Mouse (Mus musculus) Muller cell, postnatal 12 days (primary cell): Measurements from ENCODE around the gene 3110018I06Rik.

ENCODE experiments used
- DNase-seq: peaks from one replicate; pipeline ENCODE4 v3.0.0-alpha.2; 2015; ENCODE audit errors: inconsistent ontology term

The 3110018I06Rik gene

DNA sequence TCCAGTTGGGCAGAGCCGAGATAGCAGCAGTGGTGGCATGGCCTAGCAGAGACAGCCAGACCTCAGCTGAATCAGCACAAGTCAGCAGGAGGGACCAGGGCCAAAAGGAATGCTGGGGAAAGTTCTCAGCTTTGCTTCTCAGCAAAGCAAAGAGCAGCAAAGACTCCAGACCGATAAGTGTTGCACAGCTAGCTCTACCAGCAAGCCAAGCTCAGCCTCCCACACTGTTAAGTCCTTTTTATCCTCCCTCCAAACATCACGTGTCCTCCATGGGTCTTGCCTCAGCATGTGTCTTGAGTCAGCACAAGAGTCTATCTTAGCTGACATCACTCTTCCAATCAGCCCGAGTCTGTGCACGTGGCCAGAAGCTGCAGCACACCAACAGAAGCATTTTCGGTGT, at the start of gene 3110018I06Rik:
Gene 3110018I06Rik, plus strand, starts transcription at position 262 of the 400 bp plus-strand sequence.
- DNase-seq = no peak

DNA sequence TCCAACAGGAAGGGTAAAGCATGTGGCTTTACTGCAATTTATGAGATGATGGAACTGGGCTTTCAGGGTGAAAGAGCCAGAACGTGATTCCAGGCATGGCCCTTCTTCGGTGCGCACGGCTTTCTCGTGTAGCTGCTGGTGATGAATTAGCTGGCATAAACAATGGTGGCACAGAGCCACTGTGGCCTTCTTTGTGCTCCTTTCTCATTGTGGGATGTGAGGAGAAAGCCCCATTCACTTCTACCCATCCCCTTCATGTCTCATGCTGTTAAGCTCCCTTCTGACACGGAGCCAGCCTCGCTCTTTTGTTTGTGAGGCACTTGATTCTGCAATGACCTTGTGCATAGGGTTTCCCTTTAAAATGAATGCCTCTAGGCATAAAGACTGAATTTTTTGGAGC, 43.8 kb upstream of the 3110018I06Rik start:
- no peak for DNase-seq

DNA sequence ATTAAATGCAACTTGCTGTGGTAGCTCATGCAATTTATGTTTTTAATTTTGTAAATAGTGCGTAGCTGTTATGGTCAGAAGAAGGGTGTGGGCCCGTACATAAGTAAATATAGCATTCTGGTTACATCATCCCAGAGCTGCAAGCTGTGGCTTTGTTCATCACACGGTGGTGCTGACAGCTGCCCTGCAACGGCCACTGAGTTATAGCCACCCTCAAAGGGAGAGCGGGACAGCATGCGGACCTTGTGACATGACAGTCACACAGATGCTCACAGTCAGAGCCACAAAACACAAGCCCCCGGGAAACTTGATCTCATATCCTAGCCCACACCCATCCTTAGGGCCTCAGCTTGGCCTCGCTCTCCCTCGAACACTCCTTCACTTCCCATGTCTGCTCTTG, 30.6 kb upstream of the 3110018I06Rik start:
- no peak for DNase-seq

DNA sequence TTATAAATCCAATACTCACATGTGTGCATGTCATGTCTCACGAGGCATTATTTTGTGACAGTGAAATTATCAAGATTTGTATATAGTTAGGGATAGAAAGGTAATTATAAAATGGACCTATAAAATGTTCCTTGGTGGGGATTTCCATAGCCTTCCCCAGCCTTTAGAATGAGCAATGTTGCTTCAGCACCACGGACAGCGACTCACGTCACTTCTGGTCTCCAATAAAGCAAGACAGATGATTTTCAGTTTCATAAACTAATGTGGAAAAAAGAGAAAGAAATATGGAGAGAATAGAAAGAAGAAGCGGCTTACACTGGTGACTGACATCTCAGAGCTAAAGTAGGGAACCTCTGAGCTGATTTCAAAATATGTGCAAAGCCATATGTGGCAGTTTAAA, 23.7 kb upstream of the 3110018I06Rik start:
- peak; percentile 23 for DNase-seq

DNA sequence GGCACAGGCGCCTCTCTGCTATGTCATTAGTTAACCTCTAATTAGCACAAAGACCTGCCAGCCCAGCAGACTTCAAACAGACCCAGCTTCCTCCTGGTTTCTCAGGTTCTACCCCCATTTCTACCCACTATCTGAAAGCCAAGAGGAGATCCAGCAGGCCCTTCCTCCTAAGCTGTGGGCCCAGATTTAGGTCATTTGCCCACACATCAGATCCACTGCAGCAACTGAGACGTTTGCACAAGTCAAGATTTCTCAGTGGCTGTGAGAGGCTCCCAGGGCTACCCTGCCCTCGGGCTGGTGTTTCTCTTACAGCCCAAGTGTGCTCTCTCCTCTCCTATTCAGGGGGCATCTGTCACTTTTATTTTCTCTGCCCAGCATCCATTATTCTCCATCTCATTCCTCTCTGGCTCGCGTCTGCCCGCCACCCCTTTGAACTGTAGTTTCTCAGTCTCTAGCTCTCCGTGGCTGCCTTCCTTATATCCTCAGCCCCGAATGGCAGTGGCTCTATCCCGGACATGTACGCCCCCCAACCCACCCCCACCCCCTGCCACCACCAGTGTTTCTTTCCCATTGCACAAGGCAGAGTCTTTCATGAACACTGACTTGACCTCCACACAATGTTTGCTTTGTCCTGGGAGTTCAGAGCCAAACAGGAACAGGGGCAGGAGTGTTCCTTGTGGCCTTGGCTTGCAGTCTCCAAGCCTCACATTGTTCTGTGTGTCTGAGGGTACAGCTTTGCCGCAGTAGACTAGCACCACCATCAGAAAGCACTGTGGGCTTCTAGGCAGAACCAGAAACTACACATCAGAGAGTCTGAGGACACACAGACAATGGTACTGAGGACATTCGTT, 11.8 kb upstream of the 3110018I06Rik start:
- DNase-seq = no peak

DNA sequence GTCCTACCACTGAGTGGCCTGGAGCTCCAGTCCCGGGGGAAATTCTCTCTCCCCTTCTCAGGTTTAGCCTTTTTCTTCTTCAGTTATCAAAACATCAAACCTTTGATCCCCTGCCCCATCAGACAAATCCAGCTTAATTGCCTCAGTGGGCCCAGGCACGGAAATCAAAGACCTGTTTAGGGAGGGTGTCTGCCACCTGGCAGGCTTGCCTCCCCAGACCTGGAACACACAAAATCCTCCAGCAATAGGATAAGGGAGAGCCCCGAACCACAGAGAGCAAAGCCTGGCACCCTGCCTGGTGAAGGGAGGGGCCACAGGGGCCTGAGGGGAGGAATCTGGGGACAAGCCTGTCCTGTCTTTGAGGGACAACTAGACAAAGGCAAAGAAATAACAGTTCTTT, 9.1 kb upstream of the 3110018I06Rik start:
- no peak for DNase-seq

DNA sequence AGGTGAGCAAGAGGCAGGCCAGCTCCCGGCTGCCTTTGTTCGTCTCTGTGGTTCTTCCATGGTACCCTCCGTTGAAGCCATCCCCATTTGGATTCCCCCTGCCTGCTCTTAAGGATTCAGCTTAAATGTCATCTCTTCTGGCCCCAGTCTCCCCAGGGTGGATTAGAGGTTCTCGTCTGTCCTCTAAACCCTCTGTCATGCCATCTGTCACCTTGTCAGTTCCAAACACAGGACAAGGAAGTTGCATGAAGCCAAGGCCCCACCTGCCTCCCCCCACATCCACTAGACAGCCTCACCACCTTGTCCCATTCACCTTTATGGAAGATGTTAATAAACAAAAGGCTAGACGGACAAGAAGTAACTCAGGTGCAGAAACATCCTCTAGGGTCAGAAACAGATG, 5.4 kb upstream of the 3110018I06Rik start:
- DNase-seq = no peak

DNA sequence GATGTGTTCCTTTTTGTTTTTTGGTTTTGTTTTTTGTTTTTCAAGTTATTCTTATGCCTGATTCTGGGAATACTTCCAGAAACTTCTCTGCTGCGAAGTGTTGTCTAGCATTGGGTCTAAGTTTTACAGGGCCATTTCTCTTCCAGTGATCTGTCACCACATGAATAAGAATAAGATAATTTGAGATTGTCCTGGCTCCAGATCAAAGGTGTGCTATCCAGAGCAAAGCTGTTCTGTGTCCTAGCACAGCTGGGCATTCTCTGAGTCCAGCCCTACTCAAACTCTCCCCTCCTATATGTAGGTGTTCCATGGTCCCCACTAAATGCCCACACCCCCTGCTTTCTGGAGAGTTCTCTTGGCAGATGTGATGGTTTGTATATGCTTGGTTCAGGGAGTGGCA, 2.9 kb downstream of the 3110018I06Rik start:
- no peak for DNase-seq

DNA sequence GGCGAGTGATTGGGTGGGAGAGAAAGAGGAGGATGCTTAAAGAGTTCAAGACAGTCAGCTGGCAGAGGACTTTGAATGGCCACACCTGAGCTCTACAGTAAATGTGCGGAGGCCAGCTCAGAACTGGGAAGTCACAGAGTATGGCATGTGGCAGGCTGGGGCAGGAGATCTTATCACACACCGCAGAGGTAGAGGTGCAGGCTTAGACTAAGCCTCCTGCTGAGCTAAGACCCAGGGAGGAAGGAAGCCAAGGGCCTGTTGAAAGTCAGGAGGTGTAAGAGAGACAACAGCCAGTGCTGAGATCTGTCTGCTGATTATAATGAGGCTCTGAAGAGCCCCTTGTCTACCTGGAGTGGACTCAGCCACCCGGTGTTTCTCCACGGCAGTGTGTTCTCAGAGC, 8.5 kb downstream of the 3110018I06Rik start:
- no peak for DNase-seq

DNA sequence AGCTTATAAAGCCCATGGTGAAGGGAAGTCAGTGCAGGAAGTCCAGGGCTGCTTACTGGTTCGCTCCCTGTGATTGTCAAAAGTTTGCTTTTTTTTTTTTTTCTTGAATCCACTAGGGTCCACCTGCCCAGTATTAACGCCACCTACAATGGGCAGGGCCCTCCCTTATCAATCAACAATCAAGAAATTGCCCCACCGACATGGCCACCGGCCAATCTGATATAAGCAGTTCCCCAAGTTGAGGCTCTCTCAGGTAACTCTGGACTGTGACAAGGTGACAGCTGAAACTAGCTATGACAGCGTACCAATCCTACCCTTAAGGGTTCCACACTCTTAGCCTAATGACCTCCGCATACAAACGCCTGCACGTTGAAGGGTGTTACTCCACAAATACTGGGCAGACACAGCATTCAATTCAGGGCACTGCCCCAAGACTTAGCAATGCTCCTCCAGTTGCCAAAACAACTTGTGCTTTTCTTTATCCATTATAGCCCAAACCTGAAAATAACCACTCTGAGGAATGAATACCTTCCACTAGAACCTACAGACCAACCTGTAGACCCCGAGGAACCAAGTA, 21.3 kb downstream of the 3110018I06Rik start:
- DNase-seq = no peak

DNA sequence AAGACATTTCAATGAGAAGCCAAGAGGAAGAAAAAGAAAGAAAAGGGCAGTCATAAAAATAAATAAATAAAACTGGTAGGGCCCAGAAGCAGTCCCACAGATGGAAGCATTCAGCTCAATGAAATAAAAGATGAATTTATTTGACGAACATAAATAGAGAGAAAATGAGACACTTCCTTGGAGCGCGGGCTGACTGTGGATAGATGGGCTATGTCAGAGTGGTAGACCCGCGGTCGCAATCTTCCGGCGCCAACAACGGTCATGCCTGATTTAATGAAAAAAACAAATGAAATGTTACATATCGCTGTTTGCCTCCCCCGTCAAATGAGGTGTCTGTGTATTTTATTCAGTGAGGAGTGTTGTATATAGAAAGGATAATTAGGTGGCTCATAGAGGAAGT, 22.7 kb downstream of the 3110018I06Rik start:
- no peak for DNase-seq

DNA sequence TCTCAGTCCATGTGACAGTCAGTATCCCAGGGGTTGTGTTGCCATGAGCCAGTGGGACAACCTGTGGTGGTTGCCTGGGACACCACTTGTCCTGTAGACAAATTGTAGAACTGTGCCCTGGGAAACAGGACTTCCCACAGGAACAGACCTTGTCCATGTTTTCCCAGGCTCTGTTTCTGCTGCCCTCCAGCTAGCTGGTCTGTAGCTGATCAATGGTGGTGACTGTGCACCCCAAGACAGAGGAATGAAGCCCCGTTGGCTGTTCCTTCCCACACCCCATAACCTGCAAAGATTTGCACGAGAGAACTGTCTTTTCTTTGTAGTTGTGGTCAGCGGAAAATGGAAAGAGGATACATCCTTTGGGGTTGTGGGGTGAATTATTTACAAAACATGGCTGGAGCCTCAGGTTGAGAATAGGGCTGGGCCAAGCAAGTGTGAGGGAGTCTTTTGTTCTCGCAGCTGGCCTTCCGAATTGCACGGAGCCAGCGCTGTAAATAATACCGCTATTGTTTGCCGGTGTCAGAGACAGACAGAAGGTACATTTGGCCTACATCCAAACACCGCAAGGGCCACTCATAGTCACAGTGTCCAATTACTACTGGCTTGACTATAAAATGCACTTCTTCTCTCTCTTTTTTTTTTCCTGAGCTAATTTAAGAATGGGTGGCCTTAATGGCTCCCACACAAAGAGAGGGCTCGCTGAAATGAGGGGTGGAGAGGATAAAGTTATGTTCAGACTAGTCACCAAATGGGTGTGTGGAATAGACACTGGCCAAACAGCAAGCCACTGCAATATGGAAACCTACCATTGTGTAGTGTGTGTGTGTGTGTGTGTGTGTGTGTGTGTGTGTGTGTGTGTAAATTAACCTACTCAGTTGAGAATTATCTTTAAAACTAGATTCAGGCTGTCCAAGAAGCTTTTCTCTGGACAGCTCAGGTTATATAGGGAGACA, 28.1 kb downstream of the 3110018I06Rik start:
- DNase-seq = peak; percentile 71

DNA sequence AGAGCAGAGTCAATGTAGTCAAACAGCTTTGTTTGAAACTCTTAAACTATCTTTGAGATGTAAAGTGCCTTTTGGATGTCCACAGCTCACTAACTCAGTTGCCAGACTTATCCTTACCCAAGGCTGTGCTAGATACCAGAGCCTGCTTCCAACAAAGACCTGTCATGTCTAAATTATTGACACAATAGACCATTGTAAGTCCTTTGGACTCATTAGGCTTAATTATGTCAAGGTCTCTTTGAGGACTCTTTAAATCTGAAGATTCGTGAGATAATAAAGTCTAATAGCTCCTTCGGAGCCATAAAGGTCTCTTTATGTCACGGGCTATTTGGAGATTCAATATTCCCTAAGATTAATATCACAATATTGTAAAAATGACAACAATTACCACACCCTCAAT, 32.5 kb downstream of the 3110018I06Rik start:
- peak; percentile 3 for DNase-seq

DNA sequence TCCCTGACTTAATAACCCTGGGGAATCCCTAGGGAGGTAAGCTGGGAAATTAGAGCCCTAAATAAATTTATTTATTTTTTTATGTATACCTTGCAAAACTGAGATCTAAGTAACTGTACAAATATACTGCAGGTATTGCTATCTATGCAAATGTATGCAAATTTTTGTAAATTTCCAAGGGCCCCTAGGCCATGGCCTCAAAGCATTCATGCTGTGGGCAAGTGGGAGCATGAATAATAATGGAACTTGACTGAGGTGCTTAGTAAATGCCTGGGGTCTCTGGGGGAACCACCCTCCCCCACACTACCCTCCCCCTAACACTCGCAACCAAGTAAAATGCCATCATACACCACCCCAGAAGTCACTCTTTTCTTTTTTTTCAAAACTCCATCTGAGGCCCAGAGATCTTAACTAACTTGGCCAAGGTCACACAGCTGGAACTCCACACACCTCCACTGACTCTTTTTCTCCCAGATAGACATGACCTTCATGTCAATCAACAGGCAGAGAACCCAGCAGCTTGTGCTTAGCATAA, 40.0 kb downstream of the 3110018I06Rik start:
- no peak for DNase-seq

DNA sequence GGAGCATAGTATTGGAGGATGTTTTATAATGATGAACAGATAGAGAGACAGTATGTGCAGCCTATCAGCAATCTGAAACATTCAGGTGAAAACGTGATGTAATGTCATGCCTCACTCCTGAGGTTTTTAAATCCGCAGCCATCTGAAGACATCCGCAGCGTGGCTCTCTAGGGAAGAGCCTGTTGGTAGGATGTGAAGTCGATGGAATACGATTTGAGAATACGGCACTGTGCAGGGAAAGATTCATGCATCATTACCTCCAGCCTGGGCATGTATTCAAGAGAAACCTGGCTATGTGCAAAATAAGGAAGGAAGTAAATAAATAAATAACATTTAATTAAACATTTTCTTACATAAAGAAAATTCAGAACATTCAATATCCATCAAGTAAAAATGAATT, 44.4 kb downstream of the 3110018I06Rik start:
- no peak for DNase-seq
